Mouse (Mus musculus) left cerebral cortex, adult 11 months (tissue): ENCODE results near the gene Rnf207.

ENCODE experiments used
- DNase-seq: peaks from one replicate; pipeline ENCODE4 v3.0.0; 2022; ENCODE audit warnings: low spot score

The Rnf207 gene

DNA sequence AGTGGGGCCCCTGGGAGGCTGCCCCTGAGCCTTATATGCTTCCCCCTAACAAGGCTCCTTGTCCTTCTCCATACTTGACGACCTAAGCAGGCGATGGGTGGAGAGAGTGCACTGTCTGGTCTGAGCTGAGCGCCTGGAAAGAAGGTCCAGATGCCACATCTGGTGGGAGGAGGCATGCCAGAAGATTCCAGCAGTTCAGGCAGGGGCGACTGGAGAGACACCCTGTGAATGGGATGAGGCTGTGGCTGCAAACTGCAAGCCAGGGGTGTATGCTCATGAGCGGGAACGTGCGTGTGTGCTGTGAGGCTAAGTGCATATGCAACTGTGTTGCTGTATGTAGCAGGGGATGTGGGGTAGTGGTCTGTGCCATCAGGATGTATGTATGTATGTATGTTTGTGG lies 46.8 kb downstream of the Rnf207 start:
- DNase-seq: no peak

DNA sequence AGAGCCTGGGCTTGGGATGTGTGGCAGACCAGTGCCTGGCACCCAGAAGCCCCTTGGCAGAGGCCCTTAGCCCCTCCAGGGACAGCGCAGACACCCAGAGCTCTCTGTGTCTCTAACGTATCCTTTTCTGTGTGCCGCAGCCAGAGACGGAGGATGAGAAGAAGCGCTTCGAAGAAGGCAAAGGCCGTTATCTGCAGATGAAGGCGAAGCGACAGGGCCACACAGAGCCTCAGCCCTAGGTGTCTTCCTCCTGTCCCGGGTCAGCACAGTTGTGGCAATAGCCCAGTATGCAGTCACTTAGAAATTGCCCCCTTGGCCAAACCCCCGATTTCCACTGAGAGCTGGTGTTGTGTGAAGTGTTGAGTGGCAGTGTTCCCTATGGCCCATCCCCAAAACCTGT lies 47.5 kb downstream of the Rnf207 start:
- DNase-seq: no peak

DNA sequence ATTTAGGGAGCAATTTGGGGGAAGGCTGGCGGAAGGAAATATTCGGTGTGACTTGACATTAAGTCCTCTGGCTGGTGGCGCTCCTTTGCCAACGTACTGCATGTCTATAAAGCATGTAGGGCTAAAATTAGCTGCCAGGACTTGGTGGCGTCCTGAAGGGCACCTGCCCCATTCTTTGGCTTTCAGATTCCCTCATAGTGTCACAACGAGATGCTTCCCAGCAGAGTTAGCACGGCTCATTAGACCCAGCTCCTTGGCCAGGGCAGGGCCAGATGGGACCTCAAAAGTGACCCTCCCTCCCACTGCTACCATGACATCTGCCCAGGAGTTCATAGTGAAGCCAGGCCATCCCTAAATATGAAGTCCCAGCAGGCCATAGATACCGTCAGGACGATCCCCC lies 48.2 kb downstream of the Rnf207 start:
- no peak for DNase-seq

DNA sequence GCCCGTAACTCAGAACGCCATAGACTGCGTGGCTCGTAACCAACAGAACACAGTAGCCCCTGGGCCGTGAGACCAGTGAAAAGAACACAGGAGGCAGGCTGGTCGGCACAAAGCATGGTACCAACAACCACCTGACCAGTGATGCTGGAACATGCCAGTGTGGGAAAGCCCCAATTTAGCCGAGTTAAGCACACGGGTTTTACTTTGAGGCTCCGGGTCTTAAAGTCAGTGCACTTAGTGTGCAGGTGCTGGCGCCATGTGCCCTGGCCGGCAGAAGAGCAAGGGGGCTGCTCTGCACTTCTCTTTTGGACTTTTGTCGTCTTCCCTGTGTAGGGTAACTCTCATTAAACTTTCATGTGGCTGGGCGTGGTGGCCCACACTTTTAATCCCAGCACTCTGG lies 48.8 kb downstream of the Rnf207 start:
- DNase-seq: no peak

DNA sequence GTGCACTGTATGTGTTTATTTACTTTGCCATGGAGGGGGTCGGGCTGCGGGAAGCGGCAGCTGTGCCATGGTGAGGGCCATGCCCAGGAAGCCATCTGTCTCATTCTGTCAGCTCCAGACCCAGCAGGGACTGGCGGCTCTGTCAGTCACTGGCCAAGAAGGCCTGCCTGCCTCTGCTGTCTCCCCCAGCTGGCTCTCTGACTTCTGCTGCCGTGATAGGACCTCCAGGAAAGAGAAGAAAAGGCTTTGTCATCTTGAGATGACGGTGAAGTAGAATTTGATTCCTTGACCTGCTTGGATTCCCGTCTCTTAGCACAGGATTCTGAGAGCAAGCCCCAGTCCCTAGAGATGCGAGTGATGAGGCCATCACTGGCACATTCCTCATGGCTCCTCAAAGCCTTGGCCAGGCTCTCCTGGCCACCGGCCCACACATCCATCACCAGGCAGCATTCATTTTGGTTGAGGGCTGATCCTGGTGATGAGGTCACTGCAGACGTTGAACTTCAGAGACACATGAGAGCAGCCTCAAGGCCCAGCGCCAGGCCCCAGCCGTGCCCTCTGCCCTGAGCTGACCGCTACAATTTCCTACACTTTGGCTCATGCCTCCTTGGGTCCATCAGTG lies 50.9 kb downstream of the Rnf207 start:
- no peak for DNase-seq

DNA sequence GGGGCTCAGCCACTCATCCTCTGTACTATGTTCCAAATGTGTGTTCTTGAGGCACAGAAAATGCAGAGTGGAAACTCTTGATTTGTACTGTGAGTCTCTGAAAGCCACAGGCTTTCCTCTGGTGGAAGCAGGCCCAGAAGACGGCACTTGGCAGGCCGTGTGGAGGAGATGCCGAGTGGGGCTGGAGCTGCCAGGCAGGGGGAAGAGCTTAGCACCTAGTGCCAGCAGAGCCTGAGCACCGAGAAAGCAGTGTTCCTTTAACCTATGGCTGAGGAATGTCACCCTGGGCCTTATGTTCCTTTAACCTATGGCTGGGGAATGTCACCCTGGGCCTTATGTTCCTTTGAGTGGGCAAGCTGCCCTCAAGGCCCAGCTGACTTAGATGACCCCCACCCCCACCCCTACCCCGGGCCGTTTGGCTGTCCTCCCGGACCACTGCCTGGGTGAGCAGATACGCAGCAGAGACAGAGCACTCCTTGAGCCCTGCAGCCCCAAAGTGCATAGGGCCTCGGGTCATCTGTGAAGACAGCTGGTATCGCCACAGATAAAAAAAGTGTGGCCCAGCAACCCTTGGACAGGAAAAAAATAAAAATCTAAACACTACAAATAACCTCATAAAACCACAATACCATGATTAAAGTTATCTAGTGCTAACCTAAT lies 52.4 kb downstream of the Rnf207 start:
- DNase-seq: no peak

DNA sequence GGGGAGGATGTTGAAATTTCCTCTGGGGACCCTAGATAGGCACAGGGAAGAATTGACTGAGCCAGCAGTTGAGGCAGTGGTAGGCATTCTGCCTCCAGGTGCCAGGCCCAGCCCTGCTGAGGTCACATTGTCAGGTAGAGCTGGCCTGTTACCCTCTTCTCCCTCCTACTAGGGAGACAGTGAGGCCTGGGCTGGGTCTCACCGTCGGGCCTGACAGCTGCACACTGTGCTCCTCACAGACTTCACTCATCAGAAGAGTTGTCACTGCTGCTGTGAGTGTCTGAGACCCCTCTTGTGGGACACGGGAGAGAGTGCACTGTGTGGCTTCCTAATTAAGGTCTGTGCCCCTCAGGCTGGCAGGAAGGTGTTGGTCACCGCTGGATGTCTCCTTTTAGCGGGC lies 53.0 kb downstream of the Rnf207 start:
- DNase-seq: no peak

DNA sequence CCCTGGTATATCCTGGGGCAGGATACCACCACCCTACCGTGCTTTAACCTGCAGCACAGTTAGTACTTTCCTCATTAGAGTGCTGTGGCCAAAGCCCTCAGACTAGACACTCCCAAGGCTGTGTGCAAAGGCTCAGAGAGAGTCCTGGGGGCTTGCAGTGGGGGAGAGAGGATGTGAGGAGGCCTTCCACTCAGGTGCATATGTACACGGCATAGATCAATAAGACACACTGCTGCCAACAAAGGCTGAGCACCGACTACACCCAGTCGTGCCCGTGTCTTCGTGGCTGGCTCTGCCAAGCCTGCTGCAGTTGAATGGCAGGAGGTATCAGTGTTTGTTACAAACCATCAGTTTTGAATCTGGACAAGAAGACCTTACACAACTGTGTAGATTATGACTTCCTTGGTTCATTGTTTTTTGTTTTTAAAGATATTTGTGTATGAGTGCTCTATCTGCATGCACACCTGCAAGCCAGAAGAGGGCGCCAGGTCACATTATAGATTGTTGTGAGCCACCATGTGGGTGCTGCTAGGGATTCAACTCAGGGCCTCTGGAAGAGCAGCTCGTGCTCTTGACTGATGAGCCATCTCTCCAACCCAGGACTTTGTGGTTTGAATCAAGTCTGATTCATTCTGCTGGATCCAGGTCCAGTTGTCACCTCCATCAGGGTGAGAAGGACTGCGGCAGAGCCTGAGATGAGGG lies 53.8 kb downstream of the Rnf207 start:
- no peak for DNase-seq

DNA sequence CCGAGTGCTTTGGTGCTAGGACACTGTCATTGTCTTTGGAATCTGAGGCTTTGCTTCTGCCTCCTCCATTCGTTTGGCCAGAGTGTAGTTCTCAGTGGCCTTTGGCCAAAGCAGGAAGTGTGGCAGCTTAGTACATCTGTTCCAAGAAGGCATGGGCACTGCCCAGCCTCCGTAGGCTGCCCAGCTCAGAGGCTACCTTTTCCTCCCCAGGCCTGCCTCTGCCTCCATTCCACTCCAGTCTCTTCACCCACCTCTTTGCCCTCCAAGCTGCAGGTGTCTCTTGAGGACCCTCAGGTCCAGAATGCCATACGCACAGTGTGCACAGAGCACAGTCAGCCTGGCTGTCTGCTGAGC lies 54.6 kb downstream of the Rnf207 start:
- DNase-seq: no peak

DNA sequence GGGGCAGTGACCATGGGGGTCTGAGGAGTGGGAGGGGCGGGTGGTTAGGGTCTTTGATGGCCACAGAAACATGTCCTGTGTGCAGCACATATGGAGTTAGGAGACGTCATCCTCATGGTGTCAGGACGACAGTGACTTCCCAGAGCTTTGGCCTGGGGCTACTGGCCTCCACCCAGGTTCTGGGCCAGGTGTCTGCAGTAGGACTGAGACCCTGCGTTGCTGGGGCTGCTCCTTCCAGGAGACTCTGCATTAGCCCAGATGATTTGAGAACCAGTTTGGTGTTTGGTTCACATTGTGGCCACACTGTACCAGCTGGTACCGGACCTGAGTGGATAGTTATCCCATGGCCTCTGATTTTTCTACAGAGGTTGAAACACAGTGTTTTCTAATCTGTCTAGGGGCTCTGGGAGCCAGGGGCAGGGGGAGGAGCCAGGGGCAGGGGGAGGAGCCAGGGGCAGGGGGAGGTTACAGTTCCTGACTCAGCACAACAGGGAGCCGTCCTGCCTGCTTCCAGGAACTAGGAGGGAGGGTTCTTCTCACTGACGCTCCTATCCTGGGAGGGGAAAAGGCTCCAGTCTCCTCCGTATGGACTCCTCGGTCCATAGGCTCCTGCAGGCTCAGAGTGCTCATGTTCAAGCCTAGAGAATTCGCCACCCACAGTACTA lies 55.1 kb downstream of the Rnf207 start:
- DNase-seq: no peak

DNA sequence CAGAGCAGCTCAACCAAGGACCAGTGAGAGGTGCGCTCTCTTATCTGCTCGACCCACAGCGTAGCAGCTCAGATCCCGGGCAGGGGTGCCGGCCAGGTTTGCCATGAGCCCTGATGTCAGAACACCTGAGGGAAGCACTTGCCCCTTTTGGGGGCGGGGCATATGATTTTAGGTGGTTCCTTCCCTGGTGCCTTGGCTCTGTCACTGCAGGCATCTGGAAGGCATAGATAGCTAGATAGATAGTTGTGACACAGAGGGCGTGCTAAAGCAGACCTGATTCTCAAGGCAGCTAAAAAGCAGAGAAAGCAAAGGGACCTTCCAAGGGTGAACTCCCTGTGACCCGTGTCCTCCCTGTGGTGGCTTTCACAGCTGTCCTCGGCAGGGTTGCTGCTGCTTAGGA lies 55.7 kb downstream of the Rnf207 start:
- DNase-seq: no peak

DNA sequence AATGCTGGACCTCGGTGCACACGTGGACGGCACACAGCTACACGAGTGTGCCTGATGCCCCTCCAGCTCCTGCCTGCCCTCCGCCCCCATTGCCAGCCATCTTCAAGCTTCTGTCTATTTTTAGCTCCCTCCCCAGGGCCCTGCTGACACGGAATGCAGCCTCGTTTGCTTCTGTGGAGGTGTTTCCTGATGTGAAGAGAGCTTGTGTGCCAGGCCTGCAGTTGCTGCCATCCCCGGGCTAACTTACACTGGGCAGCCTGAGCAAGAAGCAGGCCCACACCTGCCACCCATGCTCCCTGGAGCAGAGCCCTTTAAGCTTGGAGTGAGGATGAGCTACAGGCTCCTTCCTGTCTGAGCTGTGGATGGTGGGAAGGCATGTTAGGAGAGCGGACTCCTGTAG lies 56.6 kb downstream of the Rnf207 start:
- DNase-seq: no peak

DNA sequence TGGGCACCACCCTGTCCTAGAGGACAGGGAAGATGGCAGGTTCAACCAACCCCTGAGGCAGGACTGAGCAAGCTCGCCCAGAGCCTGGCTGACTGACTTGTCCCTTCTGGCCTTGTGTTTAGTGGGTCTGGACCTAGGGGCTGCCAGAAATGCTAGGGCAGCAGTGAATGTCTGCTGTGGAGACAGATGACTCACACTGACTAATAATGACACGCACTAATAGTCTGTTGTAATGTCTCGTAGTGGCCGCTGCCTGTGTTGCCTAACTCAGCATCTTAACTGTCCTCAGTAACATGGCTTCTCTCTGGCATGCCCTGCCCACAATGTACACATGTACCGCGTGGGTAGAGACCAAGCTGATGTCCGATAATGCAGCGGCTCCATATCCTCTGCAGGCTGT lies 58.3 kb downstream of the Rnf207 start:
- DNase-seq: no peak

DNA sequence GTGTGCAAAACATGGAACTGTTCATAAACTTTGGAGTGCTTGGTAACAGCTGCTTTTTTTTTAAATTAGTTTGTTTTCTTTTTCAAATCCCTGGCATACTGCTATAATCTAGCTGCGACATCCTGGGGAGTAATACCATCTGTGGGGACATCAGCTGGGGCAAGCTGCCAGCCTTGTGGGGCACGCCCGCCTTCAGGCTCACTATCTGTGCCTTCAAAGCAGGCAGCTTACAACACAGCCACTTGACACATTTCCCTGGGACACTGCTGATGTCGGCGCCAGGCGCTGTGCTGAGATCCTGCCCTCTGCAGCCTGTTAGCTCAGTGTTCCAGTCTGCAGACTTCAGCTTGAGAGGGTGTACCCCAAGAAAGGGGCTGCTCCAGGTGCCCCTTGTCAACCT lies 61.7 kb downstream of the Rnf207 start:
- no peak for DNase-seq
